Mouse (Mus musculus) heart, postnatal 4 days (tissue): ENCODE data around the gene Tmem240. TPM values are rescaled to one million over a fixed set of nuclear protein-coding genes. Genes with fewer than 3 reads are reported as not detected.
"Not testable (repeated sequence)": the region's sequence is repeated elsewhere in the genome, so short reads cannot be mapped to it uniquely, and the experiment has no call there.

Experiments
- DNase-seq: peaks from one replicate; pipeline ENCODE4 v3.0.0; 2021
- microRNA-seq, 2 experiments: library from miRNA; unstranded; fragments of <30 nt; microRNA quantifications; one replicate each; pipeline ENCODE4 v1.2.0; 2021 to 2022
- total RNA-seq, 2 experiments: library from RNA; stranded (reverse); gene quantifications; 2 replicates each; pipeline ENCODE4 v1.2.3; 2021

The Tmem240 gene
- total RNA-seq, 2 experiments from 2014 or later, result 0.36 to 0.43 TPM

DNA sequence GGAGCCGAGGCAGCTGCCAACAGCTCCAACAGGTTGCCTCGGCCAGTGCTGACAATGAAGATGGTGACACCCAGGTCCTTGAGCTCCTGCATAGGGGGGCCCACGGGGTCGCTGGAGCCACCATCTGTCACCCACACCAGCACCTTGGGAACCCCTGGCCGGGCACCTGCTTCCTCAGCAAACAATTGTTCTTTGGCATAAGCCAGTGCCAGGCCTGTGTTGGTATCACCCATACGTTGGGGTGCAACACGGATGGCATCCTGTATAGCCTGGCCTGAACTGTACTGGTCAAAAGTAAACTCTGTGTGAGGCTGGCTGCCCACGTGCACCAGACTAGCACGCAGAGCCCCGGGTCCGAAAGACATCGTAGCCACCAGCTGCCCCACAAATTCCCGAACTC lies 38.2 kb downstream of the Tmem240 start:
- no peak for DNase-seq

DNA sequence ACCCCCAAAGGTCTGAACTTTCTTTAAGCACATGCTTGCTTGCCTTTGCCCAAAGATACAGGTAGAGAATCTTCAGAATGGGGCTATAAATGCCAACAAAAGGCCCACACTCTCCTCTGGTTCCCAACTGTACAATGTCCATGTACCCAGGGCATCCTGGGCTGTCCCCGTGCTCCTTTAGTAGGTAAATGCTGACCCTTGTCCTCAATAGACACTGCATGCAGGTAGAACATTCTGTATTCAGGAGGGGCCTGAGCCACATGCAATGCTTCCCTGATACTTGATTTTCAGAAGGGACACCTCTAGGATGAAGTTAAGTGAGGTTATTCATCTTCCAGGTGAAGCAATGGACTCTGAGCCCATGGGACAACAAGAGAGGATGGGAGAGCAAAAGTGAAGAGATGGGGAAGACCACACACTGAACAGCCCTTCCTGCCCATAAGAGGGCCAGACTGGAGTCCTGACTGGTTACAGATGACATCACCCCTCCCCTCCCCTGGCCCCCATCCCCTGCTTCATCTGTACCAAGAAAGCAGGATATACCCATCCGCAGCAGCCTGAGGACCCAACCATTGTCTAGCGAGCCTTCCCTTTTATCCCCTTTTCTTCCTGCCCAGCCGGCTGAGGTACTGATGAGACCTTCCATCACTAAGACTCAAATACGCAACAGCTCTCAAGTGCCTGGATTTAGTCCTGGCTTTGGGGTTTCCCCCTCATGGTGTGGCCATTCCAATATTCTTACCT lies 38.9 kb downstream of the Tmem240 start:
- no peak for DNase-seq

DNA sequence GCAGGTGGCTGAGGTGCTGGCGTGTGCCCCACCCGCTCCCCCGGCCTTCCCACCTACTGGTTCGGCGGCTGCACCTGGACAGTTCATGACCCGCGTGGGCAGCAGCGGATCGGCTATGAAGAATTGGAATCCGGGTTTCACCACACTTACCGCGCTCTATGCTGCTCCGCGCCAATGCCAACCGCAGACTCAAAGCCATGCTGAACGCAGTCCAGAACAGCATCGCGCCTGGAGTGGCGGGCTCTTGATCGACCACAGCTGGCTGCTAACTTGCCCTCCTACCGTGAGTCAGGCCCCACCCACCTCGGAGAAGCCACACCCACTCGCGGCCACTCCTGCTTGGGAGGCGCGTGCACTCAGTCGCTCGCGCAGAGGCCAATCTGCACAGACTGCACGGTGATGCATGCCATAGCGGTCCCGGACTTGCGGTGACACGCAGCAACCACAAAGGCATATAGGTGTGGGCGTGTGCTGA lies 39.7 kb downstream of the Tmem240 start, which contains the start of gene Vwa1:
Vwa1 (minus strand) TSS at position 419 of the 475 bp plus-strand sequence.
- peak; percentile 94 for DNase-seq

DNA sequence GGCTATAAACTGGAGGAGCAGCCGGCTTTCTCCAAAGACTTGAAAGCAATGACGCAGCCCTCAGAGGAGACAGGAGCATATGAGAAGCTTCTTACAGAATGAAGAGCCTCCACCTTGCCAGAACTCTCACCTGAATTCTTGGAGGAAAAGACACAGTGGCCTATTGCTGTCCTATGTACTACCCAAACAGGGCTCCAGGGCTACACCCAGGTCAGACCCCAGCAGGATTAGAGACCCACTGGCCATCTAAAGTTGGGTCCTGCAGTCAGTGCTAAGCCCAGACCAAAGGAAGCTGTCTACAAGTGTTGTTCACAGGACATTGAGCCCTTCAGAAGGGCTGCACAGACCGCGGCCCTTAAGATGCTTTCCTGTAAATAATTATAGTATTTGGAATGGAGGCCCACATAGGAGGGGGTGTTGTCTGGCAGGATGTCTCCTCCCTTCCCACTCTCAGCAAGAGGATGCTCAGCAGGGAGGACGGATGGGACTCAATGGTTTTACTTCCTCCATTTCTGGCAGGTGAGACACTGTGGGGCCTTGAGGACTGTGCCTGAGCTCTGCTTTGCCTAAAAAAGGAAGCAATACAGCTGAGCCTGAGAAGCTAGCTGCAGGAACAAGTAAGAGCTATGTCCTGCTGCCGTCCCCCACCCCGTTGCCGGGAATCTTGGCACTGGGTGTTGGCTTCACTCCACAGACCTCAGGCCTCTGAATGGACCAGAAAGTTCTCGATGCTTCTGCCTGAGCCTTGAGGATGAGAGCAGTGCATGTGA lies 40.6 kb downstream of the Tmem240 start:
- peak; percentile 82 for DNase-seq

DNA sequence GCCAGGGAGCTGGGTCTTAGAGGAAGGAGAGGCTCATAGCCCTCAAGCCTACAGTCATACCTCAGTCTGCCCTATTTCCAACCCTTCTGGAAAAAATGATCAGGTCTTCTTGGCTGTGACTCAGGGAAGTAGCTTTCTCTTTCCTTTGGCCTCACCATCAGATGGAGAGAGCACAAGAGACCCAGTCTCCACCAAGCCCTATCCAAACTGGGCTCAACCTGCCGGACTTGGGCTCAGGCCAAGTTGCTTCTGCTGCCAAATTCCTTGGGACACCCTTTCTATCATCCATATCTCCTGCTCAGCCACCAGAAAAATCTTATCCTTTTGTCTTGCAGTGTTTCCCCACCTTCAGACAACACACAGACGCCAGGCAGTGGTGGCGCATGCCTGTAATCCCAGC lies 41.3 kb downstream of the Tmem240 start:
- DNase-seq, result peak; percentile 68

DNA sequence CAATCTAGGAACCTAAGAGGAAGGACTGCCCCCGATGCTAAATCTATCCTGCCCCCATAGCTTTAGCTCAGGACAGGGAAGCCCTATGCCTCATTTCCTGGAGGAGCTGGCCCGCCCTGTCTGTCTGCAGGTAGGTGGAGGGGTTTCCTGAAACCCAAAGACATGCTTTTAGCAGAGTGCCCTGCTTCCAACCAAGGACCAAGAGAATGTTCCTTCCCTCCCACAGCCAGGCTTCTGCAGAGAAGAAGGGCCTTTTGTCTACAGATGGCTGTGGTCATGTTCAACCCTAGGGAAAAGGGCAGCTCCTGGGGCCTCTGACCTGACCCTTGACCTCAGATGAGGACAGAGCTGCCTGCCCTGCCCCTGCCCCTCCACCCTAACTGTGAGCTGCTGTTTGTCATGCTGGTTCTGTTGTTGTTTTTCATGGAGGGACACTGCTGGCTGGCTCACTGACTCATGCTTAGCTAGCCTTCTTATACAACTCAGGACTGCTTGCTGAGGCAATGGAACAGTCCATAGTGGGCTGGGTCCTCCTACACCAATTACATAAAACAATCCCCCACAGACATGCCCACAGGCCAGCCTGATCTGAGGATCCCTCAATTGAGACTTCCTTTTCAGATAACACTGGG lies 42.2 kb downstream of the Tmem240 start:
- no peak for DNase-seq

DNA sequence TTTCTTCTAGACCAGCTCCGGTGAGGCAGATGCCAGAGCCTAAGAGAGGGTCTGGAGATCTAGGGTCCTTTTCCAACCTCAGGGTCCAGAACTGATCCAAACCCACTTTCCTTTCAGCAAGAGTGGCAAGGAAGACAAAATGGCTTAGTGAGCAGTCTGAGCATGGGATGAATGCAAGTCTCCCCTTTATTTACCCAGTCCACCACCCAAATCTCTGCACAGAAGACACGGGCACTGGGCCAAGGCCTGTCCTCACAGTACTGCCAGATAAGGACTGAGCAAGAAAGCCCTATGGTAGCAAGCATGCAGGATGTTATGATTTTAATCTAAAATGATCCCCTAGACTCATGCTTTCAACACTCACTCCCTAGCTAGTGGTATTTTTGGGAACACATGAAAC lies 43.2 kb downstream of the Tmem240 start:
- peak; percentile 56 for DNase-seq

DNA sequence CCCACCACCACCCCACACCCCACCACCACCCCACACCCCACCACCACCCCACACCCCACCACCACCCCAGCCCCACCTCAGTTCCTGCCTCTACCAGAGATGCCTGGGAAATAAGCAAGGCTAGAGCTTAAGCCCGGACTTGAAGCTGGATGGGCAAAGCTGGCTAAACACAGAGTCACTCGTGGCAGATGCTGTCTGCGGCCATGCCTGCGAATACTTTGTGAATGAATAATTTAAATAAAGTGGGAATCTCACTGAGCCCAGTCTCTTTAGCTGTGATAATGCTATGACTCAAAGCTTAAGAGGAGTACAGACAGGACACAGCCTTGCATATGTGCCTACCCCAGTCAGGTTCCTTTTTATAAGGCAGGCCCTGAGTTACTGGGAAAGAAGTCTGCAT lies 44.9 kb downstream of the Tmem240 start:
- no peak for DNase-seq

DNA sequence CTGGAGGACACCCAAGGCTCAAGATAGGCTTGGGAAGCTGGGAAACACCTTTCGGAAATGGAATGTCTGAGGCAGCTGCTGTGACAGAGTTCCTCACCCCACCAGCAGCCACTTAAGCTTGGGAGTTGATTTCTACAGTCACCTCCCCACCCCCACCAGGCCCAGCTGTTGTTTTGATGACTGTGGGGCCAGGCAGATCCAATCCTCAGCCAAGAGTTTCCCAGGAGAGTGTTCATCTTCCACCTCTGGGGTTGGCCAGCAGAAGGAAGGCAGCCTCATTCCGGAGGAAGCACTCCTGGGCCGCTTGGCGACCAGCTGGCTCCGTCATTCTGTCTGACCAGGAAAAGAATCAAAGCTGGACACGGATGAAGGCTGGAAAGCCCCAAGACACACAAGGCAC lies 46.3 kb downstream of the Tmem240 start:
- DNase-seq, result peak; percentile 74

DNA sequence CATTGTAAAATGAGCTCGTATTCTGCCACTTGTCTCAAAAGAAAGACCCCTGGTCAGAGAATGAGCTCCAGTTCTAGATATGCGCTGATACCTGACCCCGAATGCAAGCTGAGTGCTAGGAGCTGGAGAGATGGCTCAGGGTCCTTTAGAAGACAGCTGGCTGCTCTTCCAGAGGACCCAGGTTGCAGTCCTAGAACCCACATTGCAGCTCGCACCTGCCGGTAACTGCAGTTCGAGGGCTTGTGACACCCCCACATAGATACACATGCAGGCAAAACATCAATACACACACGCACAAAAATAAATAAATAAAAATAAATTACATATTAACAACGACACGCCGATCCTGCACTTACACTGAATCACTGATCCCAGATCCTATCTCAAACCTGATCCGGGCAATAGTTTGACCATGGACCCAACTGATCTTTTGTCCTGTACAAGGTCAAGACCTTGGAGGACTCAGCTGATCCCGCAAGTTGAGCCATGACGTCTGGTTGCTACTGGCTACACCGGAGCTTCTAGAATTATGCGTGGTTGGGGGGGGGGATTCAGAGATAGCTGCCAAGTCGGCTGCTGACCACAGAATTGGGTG lies 49.0 kb downstream of the Tmem240 start:
- no peak for DNase-seq

DNA sequence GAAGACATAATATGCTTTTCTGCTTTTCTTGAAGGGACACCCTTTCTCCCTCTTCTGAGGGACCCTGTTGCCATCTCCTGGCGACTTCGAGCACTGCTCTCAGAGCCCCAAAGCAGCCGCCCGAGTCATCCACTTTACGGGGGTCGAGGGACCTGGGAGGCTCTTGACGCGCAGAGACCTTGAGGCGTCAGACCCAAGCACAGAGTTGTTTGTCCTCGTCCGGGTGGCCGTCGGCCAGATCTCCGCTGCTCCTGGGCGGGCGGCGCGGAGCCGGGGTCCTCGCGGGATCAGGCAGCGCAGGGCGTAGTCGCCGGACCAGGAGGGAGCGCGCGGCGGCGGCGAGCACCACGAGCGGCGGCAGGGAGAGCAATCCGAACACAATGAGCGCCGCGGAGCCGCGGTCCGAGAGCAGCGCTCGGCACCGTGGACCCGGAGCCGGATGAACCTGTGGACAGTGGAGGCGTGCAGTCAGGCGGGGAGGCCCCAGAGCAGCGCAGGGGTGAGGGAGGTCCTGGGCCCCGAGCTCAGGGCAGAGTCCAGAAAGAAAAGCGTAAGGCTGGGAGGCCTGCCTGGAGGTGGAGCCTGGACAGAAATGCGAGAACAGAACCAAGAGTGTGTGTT lies 49.6 kb downstream of the Tmem240 start:
- DNase-seq, result peak; percentile 86

DNA sequence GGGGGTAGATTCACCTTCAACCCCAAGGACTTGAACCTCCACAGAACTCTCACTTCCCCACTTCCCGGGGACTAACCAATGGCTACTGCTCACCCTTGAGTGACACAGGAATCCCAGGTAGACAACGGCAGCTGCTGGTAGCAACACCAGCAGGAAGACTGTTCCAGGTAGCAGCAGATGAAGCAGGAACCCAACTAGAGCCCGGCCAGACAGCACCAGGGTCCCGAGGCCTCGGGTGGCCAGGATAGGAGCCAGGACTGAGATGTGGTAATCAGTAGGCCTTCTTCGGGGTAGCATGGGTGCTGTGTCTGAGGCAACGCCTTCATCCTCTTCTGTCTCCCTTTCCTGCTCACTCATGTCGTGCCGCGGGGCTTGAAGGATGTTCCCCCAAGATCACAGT lies 50.6 kb downstream of the Tmem240 start:
- no peak for DNase-seq

DNA sequence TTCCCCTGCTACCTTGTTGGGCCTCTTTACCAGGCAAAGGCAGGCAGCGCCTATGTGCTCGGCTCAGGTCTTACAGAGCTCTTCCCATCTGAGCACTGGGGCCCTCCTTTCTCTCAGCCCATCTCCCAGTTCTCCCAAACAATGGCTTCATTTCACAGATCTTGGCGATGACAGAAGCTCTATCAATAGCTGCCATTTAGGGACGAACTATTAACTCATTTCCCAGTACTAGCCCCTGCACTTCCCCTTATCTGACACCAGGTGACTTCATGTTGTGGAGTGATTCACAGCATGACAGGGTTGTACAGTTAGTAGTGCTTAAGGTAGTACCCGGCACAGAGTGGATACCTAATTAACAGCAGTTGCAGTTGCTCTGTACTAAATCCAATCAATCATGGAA lies 51.2 kb downstream of the Tmem240 start, which contains the start of gene Tmem88b:
Tmem88b (minus strand) TSS at position 56 of the 400 bp plus-strand sequence.
- DNase-seq, result no peak

DNA sequence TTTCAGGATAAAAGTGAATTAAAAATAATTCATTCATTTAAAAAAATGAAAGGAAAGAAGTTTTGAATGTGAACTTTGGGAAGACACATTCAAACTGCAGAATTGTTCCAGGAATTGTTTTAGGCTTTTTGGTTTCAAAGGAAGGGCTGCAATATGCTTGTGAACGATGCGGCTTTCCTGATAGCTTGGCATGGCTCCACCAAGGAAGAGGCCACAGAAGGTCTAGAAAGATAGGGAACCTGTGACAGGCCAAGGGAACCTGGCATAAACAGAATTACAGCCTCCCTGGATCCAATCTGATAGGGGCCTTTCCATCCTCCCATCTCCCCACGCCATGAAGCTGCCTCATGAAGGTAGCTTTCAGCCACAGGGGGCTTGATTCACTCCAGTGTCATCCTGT lies 53.7 kb downstream of the Tmem240 start:
- DNase-seq, result no peak

DNA sequence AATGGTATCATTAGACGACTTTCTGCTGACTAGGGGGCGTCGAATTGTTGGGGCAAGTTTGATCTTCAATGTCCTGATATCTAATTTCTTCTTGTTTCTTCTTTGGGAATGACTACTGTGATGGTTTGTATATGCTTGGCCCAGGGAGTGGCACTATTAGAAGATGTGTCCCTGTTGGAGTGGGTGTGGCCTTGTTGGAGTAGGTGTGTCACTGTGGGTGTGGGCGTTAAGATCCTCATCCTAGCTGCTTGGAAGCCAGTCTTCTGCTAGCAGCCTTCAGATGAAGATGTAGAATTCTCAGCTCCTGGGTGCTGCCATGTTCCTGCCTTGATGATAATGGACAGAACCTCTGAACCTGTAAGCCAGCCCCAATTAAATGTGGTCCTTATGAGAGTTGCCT lies 54.2 kb downstream of the Tmem240 start:
- DNase-seq, result not testable (repeated sequence)

DNA sequence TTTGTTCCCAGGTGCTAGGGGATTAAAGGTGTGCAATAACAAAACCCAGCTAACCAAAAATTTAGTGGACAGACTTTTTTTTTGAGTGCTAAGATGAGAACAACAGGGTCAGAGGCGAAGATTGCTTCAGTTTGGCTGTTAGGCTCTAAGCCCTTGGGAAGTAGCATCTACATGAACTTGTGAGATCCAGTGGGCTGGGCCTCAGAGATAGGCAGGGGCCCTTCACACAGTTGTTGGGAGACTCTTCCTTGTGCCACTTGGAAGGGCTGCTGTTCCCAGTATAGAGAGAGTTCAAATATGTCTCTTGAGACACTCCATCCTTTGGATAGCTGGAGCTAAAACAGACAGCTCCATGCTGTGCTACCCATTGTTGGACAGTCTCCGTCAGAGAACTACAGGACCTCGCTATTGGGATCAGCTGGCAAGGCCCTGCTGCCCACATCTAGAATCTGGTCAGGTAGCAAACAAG lies 55.5 kb downstream of the Tmem240 start, which contains the start of gene Ankrd65:
Ankrd65 (plus strand) TSS at position 419 of the 469 bp plus-strand sequence.
- DNase-seq, result no peak

Small RNA genes lying within 50 kb of the gene (microRNA-seq; reads per million reads assigned to microRNA genes)
- gene Gm27743, result 0 reads per million in 2 experiments

Other genes starting within 250 kb of the Tmem240 start
- gene Gnb1, start 243.4 kb upstream of the Tmem240 start, total RNA-seq, result 100 to 1,000 TPM; 386 to 391 TPM
- gene Nadk, start 172.4 kb upstream of the Tmem240 start, total RNA-seq, result 10 to 100 TPM; 33.6 to 36.3 TPM
- 10 to 100 TPM; 15.6 to 16.5 TPM for gene Slc35e2, start 133.4 kb upstream of the Tmem240 start, total RNA-seq
- gene Cdk11b, start 109.9 kb upstream of the Tmem240 start, total RNA-seq, result 10 to 100 TPM; 30.1 to 32.3 TPM
- not detected for gene Gm10563, start 89.4 kb upstream of the Tmem240 start, total RNA-seq
- gene Mmp23, start 81.4 kb upstream of the Tmem240 start, total RNA-seq, result 10 to 100 TPM; 32.3 to 33.1 TPM
- 10 to 100 TPM; 15.9 to 17.7 TPM for gene Mib2, start 65.6 kb upstream of the Tmem240 start, total RNA-seq
- 1 to 10 TPM; 3.5 to 4.7 TPM for gene Fndc10, start 40.5 kb upstream of the Tmem240 start, total RNA-seq
- gene Ssu72, start 30.0 kb upstream of the Tmem240 start, total RNA-seq, result 10 to 100 TPM; 60.3 to 64.9 TPM
- gene Atad3a, start 26.3 kb downstream of the Tmem240 start, total RNA-seq, result 10 to 100 TPM; 82.7 to 89.7 TPM
- gene Vwa1, start 39.9 kb downstream of the Tmem240 start, total RNA-seq, result 10 to 100 TPM; 11.5 to 12.5 TPM
- gene Tmem88b, start 51.1 kb downstream of the Tmem240 start, total RNA-seq, result 1 to 10 TPM; 4.6 to 4.9 TPM
- not detected for gene Ankrd65, start 55.6 kb downstream of the Tmem240 start, total RNA-seq
- 10 to 100 TPM; 78.1 to 95.5 TPM for gene Mrpl20, start 68.1 kb downstream of the Tmem240 start, total RNA-seq
- 10 to 100 TPM; 58.2 to 59.4 TPM for gene Ccnl2, start 77.7 kb downstream of the Tmem240 start, total RNA-seq
- 10 to 100 TPM; 78.9 to 84.2 TPM for gene Aurkaip1, start 96.5 kb downstream of the Tmem240 start, total RNA-seq
- 10 to 100 TPM; 49.4 to 49.5 TPM for gene Mxra8, start 104.9 kb downstream of the Tmem240 start, total RNA-seq
- gene Dvl1, start 112.6 kb downstream of the Tmem240 start, total RNA-seq, result 10 to 100 TPM; 32.8 to 33.2 TPM
- under 1 TPM; 0.14 to 0.20 TPM for gene Tas1r3, start 128.6 kb downstream of the Tmem240 start, total RNA-seq
- 10 to 100 TPM in 1 of 2 experiments, 1 to 10 TPM in 1; 6.6 to 11.2 TPM for gene Cptp, start 134.6 kb downstream of the Tmem240 start, total RNA-seq
- gene Ints11, start 134.7 kb downstream of the Tmem240 start, total RNA-seq, result 10 to 100 TPM; 16.0 to 19.2 TPM
- 10 to 100 TPM; 18.3 to 23.1 TPM for gene Pusl1, start 157.0 kb downstream of the Tmem240 start, total RNA-seq
- 10 to 100 TPM; 16.9 to 21.4 TPM for gene Acap3, start 157.0 kb downstream of the Tmem240 start, total RNA-seq
- 10 to 100 TPM; 72.4 to 81.4 TPM for gene Ube2j2, start 209.0 kb downstream of the Tmem240 start, total RNA-seq
- 10 to 100 TPM; 14.7 to 15.2 TPM for gene C1qtnf12, start 227.5 kb downstream of the Tmem240 start, total RNA-seq